Mouse (Mus musculus) bone marrow, adult 2 months (tissue): ENCODE results near the gene Pid1. TPM values are rescaled to one million over a fixed set of nuclear protein-coding genes. Genes with fewer than 3 reads are reported as not detected.

Source experiments
- H3K27ac ChIP-seq: fragments of 200-500 bp; 2 replicates; pipeline ENCODE4 v1.5.1; 2012; ENCODE audit warnings: low read depth, mild to moderate bottlenecking, control low read depth, inconsistent platforms, low read length; ENCODE audit not compliant: control insufficient read depth, poor library complexity, insufficient read depth
- H3K4me1 ChIP-seq: fragments of 200-500 bp; 2 replicates; pipeline ENCODE4 v1.6.1; 2011; ENCODE audit warnings: low read length; ENCODE audit not compliant: control insufficient read depth, insufficient read depth
- H3K4me3 ChIP-seq: fragments of 200-500 bp; replicated peaks from 2 replicates; pipeline ENCODE3; 2011; ENCODE audit warnings: mild to moderate bottlenecking, low read depth, low read length, control low read depth; ENCODE audit not compliant: control insufficient read depth
- CTCF ChIP-seq: fragments of 200-500 bp; IDR thresholded peaks from 2 replicates; pipeline ENCODE4 v1.5.1; 2011; ENCODE audit warnings: low read length, control low read depth; ENCODE audit not compliant: control insufficient read depth, insufficient read depth
- POLR2A ChIP-seq: fragments of 200-500 bp; IDR thresholded peaks from 2 replicates; pipeline ENCODE4 v1.6.1; 2011; ENCODE audit warnings: low read depth, mild to moderate bottlenecking, control low read depth, low read length, borderline replicate concordance; ENCODE audit not compliant: control insufficient read depth
- WGBS: fragments of 180-500 bp; shearing (Covaris S2); methylation state at CpG from one replicate; pipeline ENCODE4 v1.1.7; 2018; 5-methylcytosine and 5-hydroxymethylcytosine counted together
- polyA plus RNA-seq: library from polyadenylated mRNA; stranded (reverse); fragments of >200 nt; gene quantifications from 2 replicates; pipeline ENCODE4 v1.2.4, GENCODE M21; 2011; ENCODE audit warnings: low replicate concordance; ENCODE audit not compliant: missing spikeins, insufficient read depth, insufficient read length

The Pid1 gene
- polyA plus RNA-seq, 1 experiment, result 12.4 TPM

DNA sequence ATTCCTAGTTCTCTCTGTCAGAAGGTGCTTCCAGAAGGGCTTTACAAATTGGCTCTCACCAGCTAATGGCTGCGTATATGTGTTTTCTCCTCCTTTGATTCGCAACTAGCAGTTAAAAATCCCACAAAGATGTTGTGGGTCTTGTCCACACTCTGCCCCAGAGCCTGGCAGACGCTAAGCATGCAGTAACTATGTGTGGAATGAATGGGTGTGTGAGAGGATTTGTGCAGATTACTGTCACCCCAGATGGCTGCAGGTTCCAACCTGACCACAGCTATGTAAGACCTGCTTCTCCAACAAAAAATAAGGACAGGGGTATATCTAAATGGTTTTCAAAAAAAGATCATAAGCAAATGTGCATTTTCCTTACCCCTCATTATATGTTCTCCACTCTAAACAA is 206.2 kb downstream of the Pid1 start:
- 69% methylated on average over 3 of the region's 3 CpGs for WGBS
- Histone ChIP-seq H3K27ac (no peak overlapping the region), H3K4me1 (no peaks in the 10 kb centered on the region), H3K4me3 (no peak overlapping the region)
- TF ChIP-seq CTCF (no peak), POLR2A (no peak)

- Histone ChIP-seq H3K27ac (no peak overlapping the region), H3K4me1 (no peaks in the 10 kb centered on the region), H3K4me3 (no peak overlapping the region)
- TF ChIP-seq CTCF (no peak), POLR2A (no peak)
- WGBS, result 53% methylated on average over 2 of the region's 2 CpGs
Measured at GRCm38 (mm10) chr1:84155585-84155930, 208.4 kb downstream of the Pid1 start.

DNA sequence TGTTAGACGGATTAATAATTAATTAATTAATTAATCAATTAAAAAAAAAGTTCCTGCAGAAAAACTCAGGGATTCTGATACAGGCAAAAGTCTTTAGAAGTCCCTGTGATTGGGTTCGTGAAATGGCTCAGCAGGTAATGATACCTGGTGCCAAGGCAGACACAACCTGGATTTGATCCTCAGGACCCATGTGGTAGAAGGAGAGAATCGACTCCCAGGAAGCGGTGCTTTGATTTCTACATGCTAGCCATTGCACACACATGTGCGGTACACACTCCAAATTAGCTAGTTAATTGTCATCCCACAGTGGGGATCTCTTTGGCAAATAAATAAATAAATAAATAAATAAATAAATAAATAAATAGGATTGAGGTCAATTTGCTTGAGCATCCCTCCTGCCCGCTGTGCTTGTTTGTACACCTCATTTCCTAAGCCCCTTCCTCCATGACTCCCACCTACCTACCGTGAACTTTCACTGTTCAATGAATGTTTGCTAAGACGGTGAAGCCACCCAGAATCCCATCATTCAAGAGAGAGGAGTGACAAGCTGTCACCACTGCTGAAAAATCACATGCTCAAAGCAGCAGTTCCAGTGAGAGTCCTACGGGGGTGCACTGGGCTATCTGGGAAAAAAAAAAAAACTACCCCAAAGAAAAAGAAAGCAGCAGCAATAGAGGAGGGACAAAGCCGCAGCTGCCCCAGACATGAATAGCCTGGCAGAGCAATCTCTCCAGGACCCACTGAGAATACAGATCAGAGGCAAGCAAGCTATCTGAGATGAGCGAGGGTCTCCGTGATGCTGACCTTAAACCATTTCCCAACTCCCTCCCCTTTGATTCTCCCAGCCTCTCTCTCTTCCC is 209.0 kb downstream of the Pid1 start:
- Histone ChIP-seq H3K27ac (no peak overlapping the region), H3K4me1 (no peaks in the 10 kb centered on the region), H3K4me3 (no peak overlapping the region)
- TF ChIP-seq POLR2A, result no peak
- no peak for TF ChIP-seq CTCF
- WGBS, result 80% methylated on average over 12 of the region's 12 CpGs

DNA sequence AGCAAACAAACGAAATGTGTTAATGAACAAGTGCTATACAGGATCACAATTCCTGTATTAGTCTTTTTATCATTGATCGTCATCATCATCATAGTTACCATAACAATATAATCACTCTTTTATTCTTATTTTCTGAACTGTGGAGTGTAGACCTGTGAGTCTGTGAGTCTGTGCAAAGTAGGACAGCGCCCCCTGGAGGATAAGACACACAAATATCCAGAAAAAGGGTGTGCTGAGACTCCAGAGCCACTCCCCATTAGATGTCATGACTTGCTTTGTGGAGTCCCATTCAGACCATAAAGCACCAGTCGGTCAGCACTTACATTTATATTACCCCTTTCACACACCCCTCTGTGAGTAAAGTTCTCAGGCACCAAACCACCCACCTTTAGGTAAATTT is 210.0 kb downstream of the Pid1 start:
- Histone ChIP-seq H3K4me3 (no peak overlapping the region), H3K4me1 (no peaks in the 10 kb centered on the region), H3K27ac (no peak overlapping the region)
- 48% methylated on average over 4 of the region's 4 CpGs for WGBS
- no peak for TF ChIP-seq CTCF
- TF ChIP-seq POLR2A, result no peak

- WGBS, result 60% methylated on average over 1 of the region's 1 CpGs
- no peaks in the 10 kb centered on the region for H3K4me1 ChIP-seq
- TF ChIP-seq POLR2A (no peak), CTCF (no peak)
- H3K4me3 ChIP-seq, result no peak overlapping the region
- H3K27ac ChIP-seq, result no peak overlapping the region
Measured at GRCm38 (mm10) chr1:84141561-84141960, 222.4 kb downstream of the Pid1 start.

GRCm38 (mm10) chr1:84132451-84132850 is 231.5 kb downstream of the Pid1 start:
- H3K27ac ChIP-seq, result no peak overlapping the region
- TF ChIP-seq POLR2A (no peak), CTCF (no peak)
- H3K4me1 ChIP-seq, result no peaks in the 10 kb centered on the region
- no peak overlapping the region for H3K4me3 ChIP-seq
- 78% methylated on average over 4 of the region's 4 CpGs for WGBS

- Histone ChIP-seq H3K27ac (no peak overlapping the region), H3K4me3 (no peak overlapping the region), H3K4me1 (no peaks in the 10 kb centered on the region)
- TF ChIP-seq POLR2A (no peak), CTCF (no peak)
- 67% methylated on average over 1 of the region's 1 CpGs for WGBS
Measured at GRCm38 (mm10) chr1:84131799-84132198, 232.2 kb downstream of the Pid1 start.

GRCm38 (mm10) chr1:84128510-84128909 is 235.5 kb downstream of the Pid1 start:
- no peak overlapping the region for H3K27ac ChIP-seq
- no peak overlapping the region for H3K4me3 ChIP-seq
- TF ChIP-seq CTCF (no peak), POLR2A (no peak)
- 59% methylated on average over 4 of the region's 4 CpGs for WGBS
- H3K4me1 ChIP-seq, result no peaks in the 10 kb centered on the region
